Mouse (Mus musculus) heart, embryonic 13.5 days (tissue): Measurements from ENCODE around the gene Vstm5. TPM values are rescaled to one million over a fixed set of nuclear protein-coding genes. Genes with fewer than 3 reads are reported as not detected.
"Not testable (repeated sequence)": the region's sequence is repeated elsewhere in the genome, so short reads cannot be mapped to it uniquely, and the experiment has no call there.

Source experiments
- ATAC-seq: fragments of 200-750 bp; cut with Nextera tagmentation; 2 replicates; pipeline ENCODE4 v1.8.0; 2017; ENCODE audit warnings: moderate TSS enrichment; ENCODE audit not compliant: insufficient number of reproducible peaks, low FRiP score, low TSS enrichment; ENCODE audit errors: extremely low read depth
- H3K27ac ChIP-seq: fragments of 300-500 bp; sonication (generic); replicated peaks from 2 replicates; pipeline ENCODE4 v1.5.1; 2015; ENCODE audit warnings: moderate library complexity, mild to moderate bottlenecking, inconsistent platforms
- H3K27me3 ChIP-seq: fragments of 300-500 bp; sonication (generic); replicated peaks from 2 replicates; pipeline ENCODE4 v1.6.1; 2015; ENCODE audit warnings: mild to moderate bottlenecking, inconsistent platforms
- H3K36me3 ChIP-seq: fragments of 300-500 bp; sonication (generic); 2 replicates; pipeline ENCODE4 v1.6.1; 2015; ENCODE audit warnings: mild to moderate bottlenecking, inconsistent platforms
- H3K4me1 ChIP-seq: fragments of 300-500 bp; sonication (generic); 2 replicates; pipeline ENCODE4 v1.6.1; 2015; ENCODE audit warnings: inconsistent platforms
- H3K4me2 ChIP-seq: fragments of 300-500 bp; sonication (generic); 2 replicates; pipeline ENCODE4 v1.6.1; 2015; ENCODE audit warnings: inconsistent platforms, mild to moderate bottlenecking, moderate library complexity
- H3K4me3 ChIP-seq: fragments of 300-500 bp; sonication (generic); 2 replicates; pipeline ENCODE4 v1.5.1; 2015; ENCODE audit warnings: moderate library complexity, mild to moderate bottlenecking, inconsistent platforms
- H3K9ac ChIP-seq: fragments of 300-500 bp; sonication (generic); 2 replicates; pipeline ENCODE4 v1.6.1; 2015; ENCODE audit warnings: inconsistent platforms, mild to moderate bottlenecking, moderate library complexity
- H3K9me3 ChIP-seq: fragments of 300-500 bp; sonication (generic); 2 replicates; pipeline ENCODE4 v1.6.1; 2016; ENCODE audit warnings: inconsistent platforms
- WGBS: fragments of 180-500 bp; shearing (Covaris S2); methylation state at CpG from one replicate; pipeline ENCODE4 v1.1.7; 2015; ENCODE audit warnings: mixed read lengths; 5-methylcytosine and 5-hydroxymethylcytosine counted together
- polyA plus RNA-seq: library from polyadenylated mRNA; unstranded; fragments of >200 nt; fragmentation: Nextera tagmentation; extraction: Ambion mirVana; gene quantifications from 2 replicates; pipeline ENCODE4 v1.2.1, GENCODE M21; 2015

Vstm5 gene
- polyA plus RNA-seq, 1 experiment from 2014 or later, result 2.6 TPM

DNA sequence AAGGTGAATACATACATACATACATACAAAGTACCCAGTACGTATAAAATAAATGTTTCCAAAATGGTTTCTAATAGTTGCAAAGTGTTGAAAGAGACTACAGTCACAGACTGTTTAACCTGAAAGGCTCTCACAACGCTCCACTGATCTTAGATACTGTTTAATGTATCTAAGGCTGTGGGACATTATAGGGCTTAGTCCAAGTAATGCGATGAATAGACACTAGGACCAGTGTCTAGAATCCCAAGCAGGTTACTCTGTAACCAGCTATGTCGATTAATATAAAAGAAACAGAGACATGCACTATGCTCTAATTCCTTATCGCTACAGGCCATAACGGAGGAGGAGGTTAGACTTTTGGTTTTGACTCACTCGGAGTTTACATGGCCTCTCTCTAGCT lies 58.3 kb downstream of the Vstm5 start:
- Histone ChIP-seq H3K9ac (no peak overlapping the region), H3K4me3 (no peak overlapping the region), H3K36me3 (peaks cover 26% of the 10 kb centered on the region), H3K27ac (no peak overlapping the region), H3K9me3 (no peaks in the 10 kb centered on the region), H3K27me3 (no peaks in the 10 kb centered on the region), H3K4me1 (no peaks in the 10 kb centered on the region), H3K4me2 (no peak overlapping the region)
- ATAC-seq, result no peak
- WGBS, result 82% methylated on average over 7 of the region's 7 CpGs

DNA sequence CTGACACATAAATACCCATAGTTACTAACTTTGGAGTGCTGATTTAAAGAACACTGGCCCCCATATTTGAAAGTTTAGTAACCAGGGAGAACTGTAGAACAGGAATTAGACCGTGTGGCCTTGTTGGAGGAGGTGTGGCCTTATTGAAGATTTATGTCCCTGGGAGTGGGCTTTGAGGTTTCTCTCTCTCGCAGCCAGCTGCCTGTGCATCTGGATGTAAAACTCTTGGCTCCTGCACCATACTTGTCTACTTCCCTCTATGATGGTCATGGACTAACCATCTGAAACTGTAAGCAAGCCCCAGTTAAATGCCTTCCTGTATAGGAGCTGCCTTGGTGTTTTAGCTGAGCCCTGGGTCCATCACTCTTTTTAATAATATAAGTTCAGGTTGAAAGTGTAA lies 59.6 kb downstream of the Vstm5 start:
- WGBS, result 52% methylated on average over 2 of the region's 2 CpGs
- H3K4me3 ChIP-seq, result no peak overlapping the region

DNA sequence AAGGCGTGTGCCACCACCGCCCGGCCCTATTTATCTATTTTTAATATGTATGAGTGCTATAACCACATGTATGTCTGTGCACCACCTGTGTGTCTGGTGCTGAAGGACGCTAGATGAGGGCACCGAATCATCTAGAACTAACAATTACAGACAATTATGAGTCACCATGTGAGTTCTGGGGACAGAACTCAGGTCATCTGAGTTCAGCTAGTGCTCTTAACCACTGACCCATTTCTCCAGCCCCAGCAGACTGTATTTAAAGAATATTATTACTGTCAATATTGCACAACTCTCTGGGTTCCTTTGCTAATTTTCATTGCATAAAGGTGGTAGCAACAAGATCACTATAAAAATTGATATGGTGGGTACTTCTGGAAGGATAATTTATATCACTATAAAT lies 61.2 kb downstream of the Vstm5 start:
- Histone ChIP-seq H3K27ac (no peak overlapping the region), H3K9me3 (no peaks in the 10 kb centered on the region), H3K4me1 (peaks cover 2% of the 10 kb centered on the region; the same call in 1 of the 2 replicates), H3K9ac (no peak overlapping the region), H3K4me3 (no peak overlapping the region), H3K4me2 (no peak overlapping the region), H3K27me3 (no peaks in the 10 kb centered on the region), H3K36me3 (peaks cover 14% of the 10 kb centered on the region; the same call in 1 of the 2 replicates)
- ATAC-seq, result no peak
- WGBS, result 87% methylated on average over 5 of the region's 5 CpGs

More for the DNA sequence above, 59.6 kb downstream of the Vstm5 start:
- Histone ChIP-seq H3K36me3 (peaks cover 16% of the 10 kb centered on the region; the same call in 1 of the 2 replicates), H3K27me3 (no peaks in the 10 kb centered on the region), H3K9me3 (no peaks in the 10 kb centered on the region), H3K4me1 (no peaks in the 10 kb centered on the region), H3K4me2 (no peak overlapping the region), H3K27ac (no peak overlapping the region), H3K9ac (no peak overlapping the region)
- ATAC-seq, result no peak

DNA sequence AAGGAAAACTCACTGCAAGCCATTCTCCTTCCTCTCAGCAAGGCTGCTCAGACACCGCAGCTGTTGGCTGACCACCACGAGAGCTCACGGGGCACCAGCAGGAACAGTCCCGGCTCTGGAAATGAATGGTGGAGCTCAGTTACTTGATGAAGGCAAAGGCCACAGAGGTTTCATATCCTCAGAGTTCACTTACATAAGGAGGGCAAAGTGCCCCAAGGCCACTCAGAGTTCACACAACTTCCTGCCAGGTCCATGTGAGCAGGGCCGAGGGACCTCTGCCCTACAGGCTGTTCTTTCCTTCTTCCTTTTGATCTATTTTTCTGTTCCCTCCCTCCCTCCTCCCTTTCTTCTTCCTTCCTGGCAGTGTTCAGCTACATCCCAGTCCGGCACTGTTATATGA lies 62.6 kb downstream of the Vstm5 start:
- peak overlapping the region; percentile 70 for H3K27ac ChIP-seq
- WGBS, result 59% methylated on average over 6 of the region's 6 CpGs
- H3K4me1 ChIP-seq, result peaks cover 8% of the 10 kb centered on the region
- H3K9ac ChIP-seq, result peak overlapping the region; percentile 34; the same call in 1 of the 2 replicates
- no peak for ATAC-seq
- peak overlapping the region; percentile 34 for H3K4me2 ChIP-seq
- H3K4me3 ChIP-seq, result 0 out of 2 replicates have a peak overlapping the region, but pooled peaks have one; percentile 1
- H3K36me3 ChIP-seq, result peaks cover 9% of the 10 kb centered on the region; the same call in 1 of the 2 replicates
- H3K27me3 ChIP-seq, result no peaks in the 10 kb centered on the region
- H3K9me3 ChIP-seq, result no peaks in the 10 kb centered on the region

DNA sequence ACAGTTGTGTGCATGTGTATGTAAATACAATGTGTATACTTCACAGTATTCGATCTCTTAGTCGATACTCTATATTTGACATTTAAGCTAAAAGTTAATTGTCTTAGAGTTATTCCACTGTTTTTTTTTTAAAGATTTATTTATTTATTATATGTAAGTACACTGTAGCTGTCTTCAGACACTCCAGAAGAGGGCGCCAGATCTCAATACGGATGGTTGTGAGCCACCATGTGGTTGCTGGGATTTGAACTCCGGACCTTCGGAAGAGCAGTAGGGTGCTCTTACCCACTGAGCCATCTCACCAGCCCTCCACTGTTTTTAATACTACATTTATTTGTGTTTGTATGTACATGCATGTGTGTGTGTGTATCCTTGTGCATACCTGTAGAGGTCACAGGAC lies 63.2 kb downstream of the Vstm5 start:
- ATAC-seq, H3K9me3 ChIP-seq, H3K9ac ChIP-seq, H3K36me3 ChIP-seq, H3K4me2 ChIP-seq, H3K27me3 ChIP-seq, H3K4me3 ChIP-seq: not testable (repeated sequence)
- H3K4me1 ChIP-seq, result peaks cover 12% of the 10 kb centered on the region
- WGBS, result 83% methylated on average over 6 of the region's 6 CpGs
- peak overlapping the region; percentile 70; the same call in 1 of the 2 replicates for H3K27ac ChIP-seq

DNA sequence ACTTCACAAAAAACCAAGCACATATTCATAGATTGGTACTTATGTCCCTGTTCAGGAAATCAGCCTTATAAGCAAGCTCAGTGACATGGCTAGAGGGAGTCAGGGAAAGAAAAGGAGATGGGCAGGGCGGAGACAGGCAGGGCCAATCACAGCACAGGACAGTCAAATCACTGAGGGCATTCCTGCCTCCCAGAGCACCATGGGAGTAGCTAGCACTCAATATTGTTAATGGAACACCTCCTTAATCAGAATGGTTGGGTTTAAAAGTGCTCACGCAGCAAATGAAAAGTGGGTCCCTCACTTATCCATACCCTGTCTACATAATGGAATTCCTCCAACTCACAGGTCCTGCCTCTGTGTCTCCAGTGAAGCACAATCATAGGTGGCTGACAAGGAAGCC lies 64.0 kb downstream of the Vstm5 start:
- no peak overlapping the region for H3K27ac ChIP-seq
- WGBS, result 69% methylated on average over 2 of the region's 2 CpGs
- no peak for ATAC-seq

DNA sequence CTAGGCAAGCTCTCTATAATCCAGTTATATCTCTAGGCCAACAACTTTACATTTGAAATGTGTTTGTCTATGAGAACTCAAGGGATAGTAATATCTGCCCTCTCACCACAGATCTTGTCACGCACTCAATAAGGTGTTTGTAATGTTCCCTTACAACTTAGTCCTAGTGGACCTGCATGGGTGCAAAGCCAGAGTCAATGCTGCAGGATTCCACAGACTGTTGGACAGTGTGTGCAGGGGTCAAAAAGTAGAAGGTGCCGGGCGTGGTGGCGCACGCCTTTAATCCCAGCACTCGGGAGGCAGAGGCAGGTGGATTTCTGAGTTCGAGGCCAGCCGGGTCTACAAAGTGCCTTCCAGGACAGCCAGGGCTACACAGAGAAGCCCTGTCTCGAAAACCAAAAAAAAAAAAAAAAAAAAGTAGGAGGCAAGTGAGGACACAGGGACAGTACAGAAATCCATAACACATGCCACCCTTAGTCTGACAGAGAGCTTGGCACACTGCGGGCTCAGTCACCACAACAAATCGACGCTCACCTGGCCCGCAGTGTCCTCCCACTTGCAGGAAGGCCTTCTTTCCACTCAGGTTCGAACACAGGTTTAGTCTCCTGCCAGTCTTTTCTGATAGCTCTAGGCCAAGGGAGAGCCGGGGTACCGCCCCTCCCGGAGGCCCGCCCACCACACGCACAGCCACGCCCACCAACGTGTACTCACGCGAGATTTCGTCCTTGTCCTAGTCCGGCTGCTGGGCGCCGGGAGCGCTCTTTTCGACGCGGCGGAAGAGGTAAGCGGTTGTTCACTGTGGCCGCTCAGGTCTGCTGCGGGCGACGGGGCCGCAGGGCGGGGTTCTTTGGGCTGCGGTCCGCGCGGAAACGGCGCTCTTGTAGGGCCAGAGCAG lies 66.9 kb downstream of the Vstm5 start, which contains the start of gene Taf1d:
Gene Taf1d (plus strand): TSS at position 712 of the 895 bp plus-strand sequence.
- Histone ChIP-seq H3K4me1 (peaks cover 38% of the 10 kb centered on the region), H3K27me3 (no peaks in the 10 kb centered on the region), H3K4me3 (peak within 1 kb of the TSS; percentile 68), H3K9me3 (no peaks in the 10 kb centered on the region), H3K27ac (peak within 1 kb of the TSS; percentile 89), H3K9ac (peak within 1 kb of the TSS; percentile 90), H3K36me3 (peaks cover 36% of the 10 kb centered on the region), H3K4me2 (peak within 1 kb of the TSS; percentile 82)
- ATAC-seq, result peak; percentile 91
- 11% methylated on average over 45 of the region's 45 CpGs for WGBS

More for the DNA sequence above, 64.0 kb downstream of the Vstm5 start:
- H3K4me3 ChIP-seq, result no peak overlapping the region
- H3K9ac ChIP-seq, result no peak overlapping the region
- peaks cover 7% of the 10 kb centered on the region for H3K36me3 ChIP-seq
- peaks cover 21% of the 10 kb centered on the region for H3K4me1 ChIP-seq
- no peaks in the 10 kb centered on the region for H3K9me3 ChIP-seq
- no peaks in the 10 kb centered on the region for H3K27me3 ChIP-seq
- H3K4me2 ChIP-seq, result no peak overlapping the region

DNA sequence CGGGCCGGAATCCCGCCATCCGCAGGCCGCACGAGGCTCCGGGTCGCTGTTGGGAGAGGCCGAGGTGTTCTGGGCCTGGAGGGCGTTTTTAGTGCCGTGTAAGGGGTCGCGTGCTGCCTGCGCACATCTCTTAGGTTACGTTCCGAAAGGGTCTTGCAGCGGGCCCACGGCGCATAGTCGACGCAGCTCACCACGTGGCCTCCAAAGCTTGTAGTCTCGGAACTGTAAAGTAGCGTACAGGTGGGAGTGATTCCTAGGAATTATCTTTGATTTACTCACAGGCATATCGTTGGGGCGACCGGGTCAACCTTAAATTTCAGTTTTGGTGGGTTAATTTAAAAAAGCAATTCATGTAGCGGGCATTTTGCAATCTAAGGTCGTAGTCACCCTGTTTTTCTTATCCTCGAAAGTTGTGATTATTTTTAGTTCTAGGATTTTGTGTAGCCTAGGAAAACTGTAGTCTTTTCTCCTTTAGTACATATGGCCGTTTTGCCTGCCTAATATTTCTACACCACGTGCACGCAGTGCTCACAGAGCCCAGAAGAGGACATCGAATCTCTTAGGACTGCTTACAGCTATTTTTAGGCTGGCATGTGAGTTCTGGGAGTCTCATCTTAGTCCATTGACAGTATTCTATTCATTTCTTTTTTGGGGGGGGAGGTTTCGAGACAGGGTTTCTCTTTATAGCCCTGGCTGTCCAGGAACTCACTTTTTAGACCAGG lies 67.7 kb downstream of the Vstm5 start, which contains the start of gene 4931406C07Rik:
Gene 4931406C07Rik (minus strand): TSS at position 51 of the 722 bp plus-strand sequence.
- Histone ChIP-seq H3K9me3 (no peaks in the 10 kb centered on the region), H3K27me3 (no peaks in the 10 kb centered on the region), H3K27ac (peak within 1 kb of the TSS; percentile 89), H3K4me1 (peaks cover 38% of the 10 kb centered on the region), H3K4me3 (peak within 1 kb of the TSS; percentile 68), H3K36me3 (peaks cover 43% of the 10 kb centered on the region), H3K9ac (peak within 1 kb of the TSS; percentile 90), H3K4me2 (peak within 1 kb of the TSS; percentile 82)
- ATAC-seq, result peak; percentile 26
- under 1% methylated on average over 35 of the region's 35 CpGs for WGBS

DNA sequence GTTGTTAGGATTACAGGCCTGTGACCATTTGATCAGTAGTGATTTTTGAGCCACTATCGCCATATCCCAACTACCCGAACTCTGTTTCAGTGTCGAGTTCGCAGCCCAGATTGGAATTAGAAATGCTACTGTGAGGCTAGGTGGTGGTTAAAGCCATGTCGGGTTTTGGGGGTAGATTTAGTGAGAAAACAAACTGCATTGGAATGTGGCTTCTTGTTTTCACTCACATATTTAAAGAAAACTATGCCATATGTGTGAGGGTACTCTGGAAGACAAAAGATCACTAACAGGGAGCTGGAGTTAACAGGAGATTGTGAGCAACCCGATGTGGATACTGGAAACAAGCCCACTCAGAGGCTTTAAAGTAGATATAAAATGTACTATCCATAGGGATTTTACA lies 68.4 kb downstream of the Vstm5 start:
- Histone ChIP-seq H3K9ac (peak overlapping the region; percentile 90), H3K27me3 (no peaks in the 10 kb centered on the region), H3K9me3 (no peaks in the 10 kb centered on the region), H3K4me2 (peak overlapping the region; percentile 82), H3K27ac (peak overlapping the region; percentile 89), H3K4me1 (peaks cover 38% of the 10 kb centered on the region), H3K4me3 (peak overlapping the region; percentile 68), H3K36me3 (peaks cover 50% of the 10 kb centered on the region)
- WGBS, result 3% methylated on average over 6 of the region's 6 CpGs
- no peak for ATAC-seq

DNA sequence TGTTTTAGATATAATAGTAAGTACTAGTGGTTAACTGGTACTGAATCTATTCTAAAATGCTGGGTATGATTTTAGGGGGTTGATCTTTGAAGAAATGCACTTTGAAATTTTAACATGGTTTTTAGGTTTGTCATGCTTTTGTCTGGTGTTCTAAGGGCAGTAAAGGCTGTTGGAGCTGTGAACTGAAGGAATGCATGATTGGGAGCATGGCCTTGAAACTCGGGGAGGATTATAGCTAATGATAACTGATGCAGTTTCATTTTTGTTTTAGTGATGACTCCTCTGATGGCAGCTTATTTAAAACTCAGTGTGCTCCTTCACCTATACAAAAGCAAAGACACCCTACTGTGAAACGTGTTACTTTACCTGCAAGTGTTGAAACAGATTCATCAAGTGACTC lies 69.4 kb downstream of the Vstm5 start:
- H3K9ac ChIP-seq, result peak overlapping the region; percentile 58; the same call in 1 of the 2 replicates
- peaks cover 60% of the 10 kb centered on the region for H3K36me3 ChIP-seq
- WGBS, result 48% methylated on average over 2 of the region's 2 CpGs
- no peak for ATAC-seq
- H3K4me2 ChIP-seq, result peak overlapping the region; percentile 82
- no peak overlapping the region for H3K4me3 ChIP-seq
- no peaks in the 10 kb centered on the region for H3K27me3 ChIP-seq
- no peaks in the 10 kb centered on the region for H3K9me3 ChIP-seq
- H3K27ac ChIP-seq, result no peak overlapping the region
- H3K4me1 ChIP-seq, result peaks cover 38% of the 10 kb centered on the region
